Mouse (Mus musculus) hindbrain, embryonic 16.5 days (tissue): ENCODE measurements at regions not wholly inside any gene's neighbourhood (a gene's known extent, or its start where the extent isn't known, plus 50 kb on each side); places are given as distances from the start of the nearest gene placed in this dataset.

ENCODE experiments used
- ATAC-seq: fragments of 200-750 bp; cut with Nextera tagmentation; 2 replicates; pipeline ENCODE4 v1.8.0; 2017; ENCODE audit warnings: moderate TSS enrichment, moderate library complexity
- H3K27ac ChIP-seq: fragments of 300-500 bp; sonication (generic); 2 replicates; pipeline ENCODE4 v1.5.1; 2014; ENCODE audit warnings: low read depth, mild to moderate bottlenecking, control low read depth, low read length, moderate library complexity
- H3K27me3 ChIP-seq: fragments of 300-500 bp; sonication (generic); replicated peaks from 2 replicates; pipeline ENCODE4 v1.6.1; 2014; ENCODE audit warnings: low read length; ENCODE audit not compliant: control insufficient read depth, insufficient read depth
- H3K36me3 ChIP-seq: fragments of 300-500 bp; sonication (generic); 2 replicates; pipeline ENCODE4 v1.6.1; 2014; ENCODE audit warnings: mild to moderate bottlenecking, low read length, moderate library complexity, mixed read lengths; ENCODE audit not compliant: control insufficient read depth, insufficient read depth
- H3K4me1 ChIP-seq: fragments of 300-500 bp; sonication (generic); 2 replicates; pipeline ENCODE4 v1.6.1; 2014; ENCODE audit warnings: low read depth, low read length; ENCODE audit not compliant: control insufficient read depth, insufficient read depth
- H3K4me2 ChIP-seq: fragments of 300-500 bp; sonication (generic); 2 replicates; pipeline ENCODE4 v1.6.1; 2014; ENCODE audit warnings: mild to moderate bottlenecking, low read length, control low read depth, moderate library complexity
- H3K4me3 ChIP-seq: fragments of 300-500 bp; sonication (generic); 2 replicates; pipeline ENCODE4 v1.5.1; 2014; ENCODE audit warnings: mild to moderate bottlenecking, low read length, control low read depth, moderate library complexity
- H3K9ac ChIP-seq: fragments of 300-500 bp; sonication (generic); 2 replicates; pipeline ENCODE4 v1.6.1; 2014; ENCODE audit warnings: low read depth, mild to moderate bottlenecking, control low read depth, low read length, moderate library complexity
- H3K9me3 ChIP-seq: fragments of 300-500 bp; sonication (generic); 2 replicates; pipeline ENCODE4 v1.6.1; 2014; ENCODE audit warnings: mild to moderate bottlenecking, low read length, moderate library complexity; ENCODE audit not compliant: control insufficient read depth
- WGBS: fragments of 180-500 bp; shearing (Covaris S2); extraction: QIAGEN DNeasy Blood & Tissue Kit; methylation state at CpG from one replicate; pipeline ENCODE4 v1.1.7; 2014; 5-methylcytosine and 5-hydroxymethylcytosine counted together

- Histone ChIP-seq H3K4me3 (no peak overlapping the region), H3K36me3 (no peaks in the 10 kb centered on the region), H3K9ac (no peak overlapping the region), H3K4me2 (no peak overlapping the region), H3K27ac (no peak overlapping the region), H3K9me3 (no peaks in the 10 kb centered on the region), H3K27me3 (no peaks in the 10 kb centered on the region), H3K4me1 (no peaks in the 10 kb centered on the region; the same call in 1 of the 2 replicates)
- no peak for ATAC-seq
- 64% methylated on average over 3 of the region's 3 CpGs for WGBS
Observed at GRCm38 (mm10) chr9:52422622-52423021, 254.2 kb upstream of the Zc3h12c start.

- H3K4me3 ChIP-seq, result no peak overlapping the region
- no peak overlapping the region for H3K27ac ChIP-seq
- no peaks in the 10 kb centered on the region for H3K36me3 ChIP-seq
- no peak for ATAC-seq
- H3K4me2 ChIP-seq, result no peak overlapping the region
- H3K9ac ChIP-seq, result no peak overlapping the region
- H3K27me3 ChIP-seq, result no peaks in the 10 kb centered on the region
- H3K9me3 ChIP-seq, result no peaks in the 10 kb centered on the region
- WGBS, result 65% methylated on average over 6 of the region's 6 CpGs
- no peaks in the 10 kb centered on the region for H3K4me1 ChIP-seq
Observed at GRCm38 (mm10) chr9:52415706-52416105, 247.3 kb upstream of the Zc3h12c start.

- Histone ChIP-seq H3K36me3 (no peaks in the 10 kb centered on the region), H3K27me3 (no peaks in the 10 kb centered on the region), H3K9me3 (no peaks in the 10 kb centered on the region), H3K4me2 (no peak overlapping the region), H3K27ac (no peak overlapping the region), H3K4me1 (no peaks in the 10 kb centered on the region), H3K4me3 (no peak overlapping the region), H3K9ac (no peak overlapping the region)
- ATAC-seq, result no peak
- 82% methylated on average over 6 of the region's 6 CpGs for WGBS
Observed at GRCm38 (mm10) chr9:52407841-52408240, 239.5 kb upstream of the Zc3h12c start.

- Histone ChIP-seq H3K9ac (no peak overlapping the region), H3K27ac (no peak overlapping the region), H3K4me3 (no peak overlapping the region), H3K36me3 (no peaks in the 10 kb centered on the region), H3K4me1 (no peaks in the 10 kb centered on the region), H3K27me3 (no peaks in the 10 kb centered on the region), H3K9me3 (no peaks in the 10 kb centered on the region), H3K4me2 (no peak overlapping the region)
- 78% methylated on average over 2 of the region's 2 CpGs for WGBS
- no peak for ATAC-seq
Observed at GRCm38 (mm10) chr9:52402496-52402895, 234.1 kb upstream of the Zc3h12c start.

- Histone ChIP-seq H3K4me2 (no peak overlapping the region), H3K9me3 (no peaks in the 10 kb centered on the region), H3K9ac (no peak overlapping the region), H3K27ac (no peak overlapping the region), H3K4me3 (no peak overlapping the region), H3K27me3 (no peaks in the 10 kb centered on the region), H3K36me3 (no peaks in the 10 kb centered on the region), H3K4me1 (no peaks in the 10 kb centered on the region)
- WGBS, result 63% methylated on average over 2 of the region's 2 CpGs
- ATAC-seq, result no peak
Observed at GRCm38 (mm10) chr9:52379031-52379430, 210.7 kb upstream of the Zc3h12c start.

GRCm38 (mm10) chr9:52377761-52378160 is 209.4 kb upstream of the Zc3h12c start:
- Histone ChIP-seq H3K9ac (no peak overlapping the region), H3K36me3 (no peaks in the 10 kb centered on the region), H3K27ac (no peak overlapping the region), H3K27me3 (no peaks in the 10 kb centered on the region), H3K4me1 (no peaks in the 10 kb centered on the region), H3K9me3 (no peaks in the 10 kb centered on the region), H3K4me3 (no peak overlapping the region), H3K4me2 (no peak overlapping the region)
- ATAC-seq, result no peak

- 96% methylated on average over 3 of the region's 3 CpGs for WGBS
- Histone ChIP-seq H3K4me3 (no peak overlapping the region), H3K9me3 (no peaks in the 10 kb centered on the region), H3K27me3 (no peaks in the 10 kb centered on the region), H3K4me1 (no peaks in the 10 kb centered on the region), H3K9ac (no peak overlapping the region), H3K4me2 (no peak overlapping the region), H3K36me3 (no peaks in the 10 kb centered on the region), H3K27ac (no peak overlapping the region)
- ATAC-seq, result no peak
Observed at GRCm38 (mm10) chr9:52376914-52377313, 208.5 kb upstream of the Zc3h12c start.

- Histone ChIP-seq H3K4me1 (peaks cover 2% of the 10 kb centered on the region; the same call in 1 of the 2 replicates), H3K36me3 (no peaks in the 10 kb centered on the region), H3K27ac (no peak overlapping the region), H3K27me3 (no peaks in the 10 kb centered on the region), H3K4me2 (no peak overlapping the region), H3K4me3 (no peak overlapping the region), H3K9me3 (no peaks in the 10 kb centered on the region), H3K9ac (no peak overlapping the region)
- 96% methylated on average over 1 of the region's 1 CpGs for WGBS
- no peak for ATAC-seq
Observed at GRCm38 (mm10) chr9:52371296-52371695, 202.9 kb upstream of the Zc3h12c start.

- 24% methylated on average over 9 of the region's 9 CpGs for WGBS
- Histone ChIP-seq H3K9ac (no peak overlapping the region), H3K27ac (no peak overlapping the region), H3K9me3 (no peaks in the 10 kb centered on the region), H3K27me3 (no peaks in the 10 kb centered on the region), H3K4me3 (no peak overlapping the region), H3K4me1 (peaks cover 5% of the 10 kb centered on the region), H3K4me2 (no peak overlapping the region; the same call in 1 of the 2 replicates), H3K36me3 (no peaks in the 10 kb centered on the region)
- peak; percentile 63; the same call in 1 of the 2 replicates for ATAC-seq
Observed at GRCm38 (mm10) chr9:52368911-52369310, 200.5 kb upstream of the Zc3h12c start.

GRCm38 (mm10) chr9:52368080-52368479 is 199.7 kb upstream of the Zc3h12c start:
- Histone ChIP-seq H3K9ac (no peak overlapping the region), H3K9me3 (no peaks in the 10 kb centered on the region), H3K4me3 (no peak overlapping the region), H3K27ac (no peak overlapping the region), H3K27me3 (no peaks in the 10 kb centered on the region), H3K36me3 (no peaks in the 10 kb centered on the region), H3K4me2 (no peak overlapping the region), H3K4me1 (peaks cover 5% of the 10 kb centered on the region)
- ATAC-seq, result no peak
- WGBS, result 86% methylated on average over 3 of the region's 3 CpGs
